Mouse (Mus musculus) ES-Bruce4 (cell line): Measurements from ENCODE around the gene Lef1. TPM values are rescaled to one million over a fixed set of nuclear protein-coding genes. Genes with fewer than 3 reads are reported as not detected.

Source experiments
- H3K27ac ChIP-seq: 2 replicates; pipeline ENCODE4 v1.5.1; 2012; ENCODE audit warnings: low read length, inconsistent platforms; ENCODE audit not compliant: insufficient read depth
- H3K27me3 ChIP-seq: 2 replicates; pipeline ENCODE4 v1.6.1; 2012; ENCODE audit warnings: mild to moderate bottlenecking, low read length, inconsistent platforms; ENCODE audit not compliant: control insufficient read depth, poor library complexity, insufficient read depth, severe bottlenecking
- H3K36me3 ChIP-seq: 2 replicates; pipeline ENCODE4 v1.6.1; 2012; ENCODE audit warnings: inconsistent platforms, mild to moderate bottlenecking, low read length, moderate library complexity; ENCODE audit not compliant: control insufficient read depth, poor library complexity, insufficient read depth, severe bottlenecking
- H3K4me1 ChIP-seq: one replicate; pipeline ENCODE4 v1.8.1; 2011; ENCODE audit warnings: low read length; ENCODE audit not compliant: control insufficient read depth, insufficient read depth
- H3K4me3 ChIP-seq: 2 replicates; pipeline ENCODE4 v1.5.1; 2011; ENCODE audit warnings: low read depth, mild to moderate bottlenecking, low read length
- H3K9ac ChIP-seq: 2 replicates; pipeline ENCODE4 v1.6.1; 2012; ENCODE audit warnings: low read depth, mild to moderate bottlenecking, inconsistent platforms; ENCODE audit not compliant: poor library complexity, severe bottlenecking
- H3K9me3 ChIP-seq: replicated peaks from 2 replicates; pipeline ENCODE4 v1.6.1; 2012; ENCODE audit warnings: mild to moderate bottlenecking, low read length, inconsistent platforms; ENCODE audit not compliant: control insufficient read depth, poor library complexity, insufficient read depth, severe bottlenecking
- CTCF ChIP-seq: IDR thresholded peaks from one replicate; pipeline ENCODE4 v1.8.1; 2011; ENCODE audit warnings: low read depth, low read length
- EP300 ChIP-seq: IDR thresholded peaks from 2 replicates; pipeline ENCODE4 v1.6.1; 2011; ENCODE audit warnings: low read depth, low read length; ENCODE audit not compliant: insufficient read depth
- POLR2A ChIP-seq: IDR thresholded peaks from one replicate; pipeline ENCODE4 v1.8.1; 2011; ENCODE audit warnings: low read length; ENCODE audit not compliant: insufficient read depth
- polyA plus RNA-seq: library from polyadenylated mRNA; stranded (reverse); fragments of >200 nt; gene quantifications from 2 replicates; pipeline ENCODE4 v1.2.4, GENCODE M21; 2011; ENCODE audit warnings: low read depth; ENCODE audit not compliant: missing spikeins, insufficient read depth, insufficient read length

Lef1 gene
- polyA plus RNA-seq, 1 experiment: 3.4 TPM

- Histone ChIP-seq H3K4me1 (no peaks in the 10 kb centered on the region), H3K27me3 (no peaks in the 10 kb centered on the region), H3K27ac (no peak overlapping the region), H3K9me3 (no peaks in the 10 kb centered on the region), H3K4me3 (no peak overlapping the region), H3K36me3 (no peaks in the 10 kb centered on the region), H3K9ac (no peak overlapping the region)
- no peak for TF ChIP-seq EP300
- no peak for TF ChIP-seq CTCF
- no peak for TF ChIP-seq POLR2A
Observed at GRCm38 (mm10) chr3:131218636-131219390, 108.5 kb downstream of the Lef1 start.

GRCm38 (mm10) chr3:131228083-131228482 lies 117.8 kb downstream of the Lef1 start:
- Histone ChIP-seq H3K36me3 (no peaks in the 10 kb centered on the region), H3K27ac (no peak overlapping the region), H3K9me3 (no peaks in the 10 kb centered on the region), H3K4me1 (no peaks in the 10 kb centered on the region), H3K4me3 (no peak overlapping the region), H3K27me3 (no peaks in the 10 kb centered on the region), H3K9ac (no peak overlapping the region)
- TF ChIP-seq EP300 (no peak), POLR2A (no peak), CTCF (peak; percentile 81)

GRCm38 (mm10) chr3:131237061-131237460 lies 126.8 kb downstream of the Lef1 start:
- no peak overlapping the region for H3K9ac ChIP-seq
- no peak overlapping the region for H3K27ac ChIP-seq
- H3K27me3 ChIP-seq: no peaks in the 10 kb centered on the region
- no peaks in the 10 kb centered on the region for H3K4me1 ChIP-seq
- H3K4me3 ChIP-seq: no peak overlapping the region
- H3K36me3 ChIP-seq: peaks cover 2% of the 10 kb centered on the region; the same call in 1 of the 2 replicates
- no peaks in the 10 kb centered on the region for H3K9me3 ChIP-seq
- no peak for TF ChIP-seq CTCF
- no peak for TF ChIP-seq EP300
- TF ChIP-seq POLR2A: no peak

- H3K27ac ChIP-seq: no peak overlapping the region
- H3K4me3 ChIP-seq: no peak overlapping the region
- H3K4me1 ChIP-seq: no peaks in the 10 kb centered on the region
- no peak overlapping the region for H3K9ac ChIP-seq
- no peaks in the 10 kb centered on the region for H3K27me3 ChIP-seq
- H3K36me3 ChIP-seq: peaks cover 2% of the 10 kb centered on the region; the same call in 1 of the 2 replicates
- no peak for TF ChIP-seq POLR2A
- no peak for TF ChIP-seq EP300
- TF ChIP-seq CTCF: peak; percentile 87
- H3K9me3 ChIP-seq: no peaks in the 10 kb centered on the region
Observed at GRCm38 (mm10) chr3:131237785-131238633, 127.7 kb downstream of the Lef1 start.

GRCm38 (mm10) chr3:131245766-131246578 lies 135.7 kb downstream of the Lef1 start:
- no peaks in the 10 kb centered on the region; the same call in 1 of the 2 replicates for H3K36me3 ChIP-seq

More at GRCm38 (mm10) chr3:131245766-131246578, 135.7 kb downstream of the Lef1 start:
- no peak for TF ChIP-seq POLR2A
- TF ChIP-seq EP300: peak; percentile 89; the same call in 1 of the 2 replicates
- peak; percentile 86 for TF ChIP-seq CTCF
- Histone ChIP-seq H3K9ac (no peak overlapping the region), H3K4me1 (peaks cover 6% of the 10 kb centered on the region), H3K27ac (no peak overlapping the region), H3K4me3 (no peak overlapping the region), H3K9me3 (no peaks in the 10 kb centered on the region), H3K27me3 (no peaks in the 10 kb centered on the region)
